Mouse (Mus musculus) heart, adult 2 months (tissue): ENCODE data around the gene Iqsec1.

Source experiments
- CTCF ChIP-seq: fragments of 200-600 bp; IDR thresholded peaks from 2 replicates; pipeline ENCODE4 v1.8.1; 2022; ENCODE audit warnings: antibody characterized with exemption, mild to moderate bottlenecking, moderate library complexity
- EP300 ChIP-seq: fragments of 200-500 bp; IDR thresholded peaks from 2 replicates; pipeline ENCODE4 v1.6.1; 2011; ENCODE audit warnings: low read depth, low read length, control low read depth; ENCODE audit not compliant: insufficient read depth
- POLR2A ChIP-seq: fragments of 200-500 bp; IDR thresholded peaks from 2 replicates; pipeline ENCODE4 v1.6.1; 2011; ENCODE audit warnings: mild to moderate bottlenecking, low read depth, low read length, control low read depth; ENCODE audit not compliant: insufficient read depth

GRCm38 (mm10) chr6:90616481-90616880 lies 372.0 kb downstream of the Iqsec1 start:
- TF ChIP-seq EP300 (no peak), CTCF (no peak), POLR2A (no peak)
